Mouse (Mus musculus): ENCODE data around the gene Lrrc8d.
"Not testable (repeated sequence)": the region's sequence is repeated elsewhere in the genome, so short reads cannot be mapped to it uniquely, and the experiment has no call there.

DNA sequence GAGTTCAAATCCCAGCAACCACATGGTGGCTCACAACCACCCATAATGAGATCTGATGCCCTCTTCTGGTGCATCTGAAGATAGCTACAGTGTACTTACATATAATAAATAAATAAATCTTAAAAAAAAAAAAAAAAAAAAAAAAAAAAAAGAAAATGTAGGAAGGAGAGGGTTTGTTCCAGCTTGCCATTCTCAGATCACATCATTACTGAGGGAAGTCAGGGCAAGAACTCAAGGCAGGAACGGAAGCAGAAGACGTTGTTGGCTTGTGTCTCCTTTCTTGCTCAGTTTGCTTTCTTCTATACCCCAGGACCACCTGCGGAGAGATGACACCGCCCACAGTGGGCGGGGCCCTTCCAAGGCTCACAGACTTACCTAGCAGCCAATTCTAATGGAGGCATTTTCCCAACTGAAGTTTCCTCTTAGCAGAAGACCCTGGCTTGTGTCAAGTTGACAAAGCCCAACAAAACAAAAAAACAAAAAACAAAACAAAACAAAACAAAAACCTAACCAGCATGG, 165.4 kb downstream of the Lrrc8d start:
- not testable (repeated sequence) for TF ChIP-seq CTCF (IDR thresholded peaks at IDR 0.05; ENCODE audit: borderline replicate concordance, insufficient read depth, low read length); POLR2A (IDR thresholded peaks at IDR 0.05; ENCODE audit: low read depth, low read length)

All from embryonic fibroblast, embryonic 13.5 days (primary cell).